Mouse (Mus musculus): ENCODE measurements around the gene Vps25.

DNA sequence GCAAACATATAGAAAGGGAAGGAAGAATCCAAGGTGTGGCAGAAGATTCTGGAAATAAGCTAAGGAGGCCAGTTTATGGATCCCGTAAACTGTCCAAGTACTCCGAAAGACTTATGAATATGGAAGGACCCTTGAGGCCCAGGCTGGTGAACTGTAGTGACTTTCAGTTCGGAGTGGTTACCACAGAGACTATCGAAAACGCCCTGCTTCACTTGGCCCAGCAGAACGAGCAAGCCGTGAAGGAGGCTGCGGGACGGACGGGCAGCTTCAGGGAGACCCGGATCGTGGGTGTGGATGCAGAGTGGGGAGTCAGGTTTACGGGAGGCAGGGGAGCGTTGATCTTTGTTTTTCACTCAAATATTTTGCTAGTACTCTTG is 25.7 kb downstream of the Vps25 start:
- TF ChIP-seq CTCF (IDR thresholded peaks at IDR 0.05; ENCODE audit: extremely low read depth, insufficient read depth, low read length) (no peak), POLR2A (IDR thresholded peaks at IDR 0.05; ENCODE audit: extremely low read depth, insufficient read depth, low read length) (no peak)
